Mouse (Mus musculus) G1E (cell line): Measurements from ENCODE around the gene Ttc28.

Experiments
- CTCF ChIP-seq: IDR thresholded peaks from 2 replicates; pipeline ENCODE4 v1.5.1; 2012; ENCODE audit warnings: low read depth, low read length, inconsistent platforms, mixed read lengths
- POLR2AphosphoS5 ChIP-seq: IDR thresholded peaks from 2 replicates; pipeline ENCODE4 v1.6.1; 2012; ENCODE audit warnings: low read depth, low read length, inconsistent platforms; ENCODE audit not compliant: insufficient replicate concordance
- TAL1 ChIP-seq: conservative IDR thresholded peaks from 2 replicates; pipeline ENCODE4 v1.6.1; 2012; ENCODE audit warnings: low read depth, low read length, inconsistent platforms, mixed read lengths

- TF ChIP-seq CTCF: no peak
- TF ChIP-seq POLR2AphosphoS5: no peak
- no peak for TF ChIP-seq TAL1
Measured at GRCm38 (mm10) chr5:111127786-111128185, 248.2 kb downstream of the Ttc28 start.
